Mouse (Mus musculus): ENCODE measurements at regions not wholly inside any gene's neighbourhood (a gene's known extent, or its start where the extent isn't known, plus 50 kb on each side); places are given as distances from the start of the nearest gene placed in this dataset.
A peak's percentile ranks its signal among the peaks of the same experiment; 100 is the strongest.

DNA sequence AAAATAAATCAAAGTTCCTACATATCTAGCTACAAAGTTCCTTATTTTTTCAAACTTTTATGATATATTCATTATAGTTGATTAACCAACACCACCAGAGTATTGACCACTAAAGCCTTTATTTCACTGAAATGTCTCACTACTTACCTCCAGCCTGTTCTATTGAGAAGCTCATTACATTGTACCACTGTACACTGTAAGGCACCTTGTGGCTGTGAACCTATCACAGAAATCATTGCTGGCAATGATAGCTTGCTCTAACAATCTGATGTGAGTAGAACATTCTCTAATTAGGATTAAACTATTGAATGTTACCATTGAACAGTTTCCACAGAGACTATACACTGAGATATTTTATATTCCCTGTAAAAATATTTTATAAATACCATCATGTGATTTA lies 367.2 kb upstream of the Siglech start:
- DNase-seq (ENCODE audit: low read depth) = no peak
- TF ChIP-seq CTCF (IDR thresholded peaks at IDR 0.05; ENCODE audit: borderline replicate concordance, extremely low read depth, insufficient read depth, insufficient read length) (no peak), POLR2A (IDR thresholded peaks at IDR 0.05; ENCODE audit: borderline replicate concordance, extremely low read depth, insufficient read depth, insufficient read length, poor library complexity, severe bottlenecking) (no peak)

DNA sequence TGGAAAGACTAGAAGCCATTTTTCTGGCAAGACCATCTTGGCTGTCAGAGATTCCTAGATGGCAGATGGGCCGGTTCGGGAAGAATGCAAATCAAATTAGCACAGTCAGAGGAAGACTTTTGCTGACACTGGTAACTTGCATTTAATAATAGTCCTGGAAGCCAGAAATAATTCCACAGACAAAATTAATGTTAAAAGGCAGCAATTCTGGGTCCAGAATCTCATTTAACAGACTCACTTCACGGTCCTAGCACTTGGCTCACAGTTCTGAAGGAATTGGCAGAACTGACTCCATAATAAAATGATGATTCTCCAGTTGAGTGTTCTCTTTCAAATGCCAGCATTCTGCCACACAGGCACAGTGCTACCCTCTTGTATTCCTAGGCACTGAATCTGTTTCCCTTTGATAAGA lies 366.7 kb upstream of the Siglech start:
- TF ChIP-seq POLR2A (IDR thresholded peaks at IDR 0.05; ENCODE audit: borderline replicate concordance, extremely low read depth, insufficient read depth, insufficient read length, poor library complexity, severe bottlenecking) = no peak
- no peak for TF ChIP-seq CTCF (IDR thresholded peaks at IDR 0.05; ENCODE audit: borderline replicate concordance, extremely low read depth, insufficient read depth, insufficient read length)
- DNase-seq (ENCODE audit: low read depth) = peak; percentile 84

DNA sequence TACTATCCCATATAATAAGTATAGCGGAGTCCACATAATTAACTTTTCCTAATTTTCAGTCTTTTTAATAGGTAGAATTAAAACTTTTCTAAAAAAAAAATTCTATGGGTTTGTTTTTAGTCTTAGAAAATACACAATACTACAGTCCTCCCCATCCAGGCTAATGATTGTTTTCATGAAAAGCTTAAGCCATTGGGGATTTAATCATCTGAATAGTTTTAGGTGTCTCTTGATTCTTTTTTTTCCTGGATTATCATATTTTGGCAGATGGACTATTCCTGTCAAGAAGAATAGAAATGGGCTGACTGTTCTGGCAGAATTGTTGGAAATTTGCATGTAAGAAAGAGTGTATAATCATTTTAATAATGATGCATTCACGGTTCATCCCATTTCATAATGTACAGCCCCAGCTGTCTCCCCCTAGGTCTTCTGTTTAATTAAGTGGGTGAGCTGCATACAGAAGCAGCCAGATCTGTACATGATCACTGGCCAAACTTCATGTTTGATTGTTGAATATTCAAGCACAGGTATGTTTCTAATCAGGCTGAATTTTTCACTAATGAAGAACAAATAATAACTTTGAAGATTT lies 320.6 kb upstream of the Siglech start:
- no peak for TF ChIP-seq POLR2A (IDR thresholded peaks at IDR 0.05; ENCODE audit: borderline replicate concordance, extremely low read depth, insufficient read depth, insufficient read length, poor library complexity, severe bottlenecking)
- no peak for TF ChIP-seq CTCF (IDR thresholded peaks at IDR 0.05; ENCODE audit: borderline replicate concordance, extremely low read depth, insufficient read depth, insufficient read length)
- DNase-seq (ENCODE audit: low read depth) = peak; percentile 77
